Mouse (Mus musculus) liver, embryonic 14.5 days (tissue): ENCODE measurements at regions not wholly inside any gene's neighbourhood (a gene's known extent, or its start where the extent isn't known, plus 50 kb on each side); places are given as distances from the start of the nearest gene placed in this dataset.

Experiments used
- CTCF ChIP-seq: IDR thresholded peaks from 2 replicates; pipeline ENCODE4 v1.5.1; 2016; ENCODE audit warnings: antibody characterized with exemption, low read depth, control low read depth
- EP300 ChIP-seq: IDR thresholded peaks from 2 replicates; pipeline ENCODE4 v1.6.1; 2016; ENCODE audit warnings: antibody characterized with exemption, low read depth

DNA sequence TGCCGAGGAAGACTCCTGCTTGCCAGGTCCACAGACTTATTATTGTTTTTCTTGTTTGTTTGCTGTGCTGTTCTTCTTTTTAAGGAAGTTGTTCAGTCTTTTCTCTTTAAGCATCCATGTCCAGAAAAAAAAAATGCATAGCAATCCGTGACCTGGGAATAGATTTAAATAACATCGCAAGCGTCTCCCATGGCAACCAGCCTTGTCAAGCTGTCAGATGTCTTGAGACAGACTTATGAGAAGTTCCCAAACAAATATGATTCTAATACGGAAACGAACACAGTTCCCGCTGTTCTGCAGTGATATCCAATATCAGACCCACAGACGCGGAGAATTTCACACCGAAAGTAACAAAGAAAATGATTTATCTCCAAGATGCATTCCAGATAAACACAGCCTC lies 547.4 kb downstream of the Etnk1 start:
- TF ChIP-seq EP300 (no peak), CTCF (no peak)
